Comparison of ENCODE assay signal across 8 mouse cellular contexts in the genomic region with DNA sequence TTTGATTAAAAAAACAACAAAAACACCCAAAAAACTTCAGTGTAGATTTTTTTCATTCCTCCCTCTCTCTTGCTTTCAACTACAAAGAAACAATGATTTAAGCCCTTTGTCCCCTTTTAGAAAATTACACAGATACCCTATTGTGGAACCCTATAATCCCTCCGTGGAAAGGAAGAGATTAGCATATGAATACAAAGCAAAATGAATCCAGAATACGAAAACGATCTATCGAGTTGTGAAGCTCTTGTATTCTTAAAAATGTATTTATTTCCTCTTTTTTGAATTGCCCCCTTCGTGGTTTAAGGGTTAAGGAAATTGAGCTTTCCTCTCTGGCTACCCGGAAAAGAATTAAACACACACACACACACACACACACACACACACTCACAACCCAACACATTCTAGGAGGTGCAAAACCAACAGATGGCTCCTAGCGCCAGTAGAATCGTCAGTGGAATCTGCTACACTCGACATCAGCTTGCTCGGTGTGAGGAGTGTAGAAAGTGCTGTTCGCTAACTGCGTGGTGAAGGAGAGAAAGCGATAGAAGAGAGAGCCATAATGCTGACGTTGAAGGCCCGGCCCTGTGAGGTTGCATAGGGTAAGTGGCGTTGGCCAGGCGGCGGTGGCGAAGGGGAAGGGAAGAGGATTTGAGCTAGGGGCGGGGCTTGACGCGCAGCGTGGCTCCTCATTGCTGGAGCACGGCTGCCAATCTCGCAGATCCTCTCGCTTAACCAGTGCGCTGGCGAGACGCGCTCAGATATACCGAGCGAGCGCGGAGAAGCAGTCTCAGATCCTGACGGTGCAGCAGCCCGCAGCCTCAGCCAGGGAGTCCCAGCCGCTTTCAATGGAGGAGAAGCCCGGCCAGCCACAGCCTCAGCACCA. TPM values are rescaled to one million over a fixed set of nuclear protein-coding genes. Genes with fewer than 3 reads are reported as not detected.
DNase-seq lines count a peak whose midpoint lies in the region; ATAC-seq and TF ChIP-seq lines count a peak whose summit lies in the region.

Gene Nufip2 (plus strand): TSS at position 773 of the 883 bp plus-strand sequence.

- ATAC-seq in common myeloid progenitor, adult 5-6 weeks (replicated peaks; ENCODE audit: low read depth, poor library complexity, severe bottlenecking): peak; percentile 96
- peak; percentile 98 for ATAC-seq in hindbrain, postnatal 0 days
- ATAC-seq in megakaryocyte, adult 5-6 weeks (ENCODE audit: poor library complexity, severe bottlenecking): peak; percentile 96

- no peaks in the 10 kb centered on the region for H3K27me3 ChIP-seq in hindbrain, postnatal 0 days (ENCODE audit: insufficient read depth, low read length)

- peak within 1 kb of the TSS; percentile 100 for H3K27ac ChIP-seq in gastrocnemius, adult 2 months
- peak within 1 kb of the TSS; percentile 99 for H3K27ac ChIP-seq in hindbrain, postnatal 0 days
- H3K27ac ChIP-seq in left cerebral cortex, adult 2 months: peak within 1 kb of the TSS; percentile 95

- H3K4me1 ChIP-seq in hindbrain, postnatal 0 days (ENCODE audit: insufficient read depth, low read length): no peaks in the 10 kb centered on the region

- intact Hi-C loops in gastrocnemius, adult 2 months (cut with DNase I): loop anchor here (5.0 kb wide), 1 partner anchor 117 kb away; no protein-coding TSS in a partner anchor
- intact Hi-C loops in left cerebral cortex, adult 2 months (cut with DNase I): loop anchor here (5.0 kb wide), 1 partner anchor 107 kb away; no protein-coding TSS in a partner anchor

- no peak for TF ChIP-seq CTCF in gastrocnemius, adult 2 months (IDR thresholded peaks at IDR 0.05)
- TF ChIP-seq CTCF in hindbrain, postnatal 0 days (IDR thresholded peaks at IDR 0.05; ENCODE audit: low read depth): peak; percentile 29; the same call in 1 of the 2 replicates
- TF ChIP-seq CTCF in left cerebral cortex, adult 2 months (IDR thresholded peaks at IDR 0.05): no peak

- H3K9ac ChIP-seq in hindbrain, postnatal 0 days (replicated peaks; ENCODE audit: low read length): peak within 1 kb of the TSS; percentile 96

- H3K4me3 ChIP-seq in gastrocnemius, adult 2 months: peak within 1 kb of the TSS; percentile 75
- peak within 1 kb of the TSS; percentile 99 for H3K4me3 ChIP-seq in hindbrain, postnatal 0 days (ENCODE audit: low read length)
- peak within 1 kb of the TSS; percentile 82 for H3K4me3 ChIP-seq in left cerebral cortex, adult 2 months

- H3K9me3 ChIP-seq in hindbrain, postnatal 0 days (ENCODE audit: low read length): no peaks in the 10 kb centered on the region

- DNase-seq in ZHBTc4 (ENCODE audit: low read depth, low spot score): peak; percentile 100
- DNase-seq in gastrocnemius, adult 2 months: peak; percentile 99
- DNase-seq in hindbrain, postnatal 0 days (ENCODE audit: low spot score): peak; percentile 99
- DNase-seq in left cerebral cortex, adult 2 months (ENCODE audit: extremely low spot score in 1 of 2, low spot score in 2 of 2): peak; percentile 99
- DNase-seq in right cerebral cortex, adult 2 months (ENCODE audit: low spot score in 2 of 2): peak; percentile 99 to 100
- peak; percentile 99 for DNase-seq in urinary bladder, postnatal 14 days (ENCODE audit: low spot score)

- H3K4me2 ChIP-seq in hindbrain, postnatal 0 days (ENCODE audit: low read depth, low read length): peak within 1 kb of the TSS; percentile 66

- no peaks in the 10 kb centered on the region for H3K36me3 ChIP-seq in hindbrain, postnatal 0 days (ENCODE audit: insufficient read depth, low read length)

- under 1% methylated on average over 38 of the region's 38 CpGs for WGBS in hindbrain, postnatal 0 days

RNA-seq across cellular contexts. Expression of gene Nufip2, which starts in this region (rescaled TPM):
- 80.2 and 84.7 TPM in 2 replicates for total RNA-seq in common myeloid progenitor, adult 5-6 weeks (2017)
- total RNA-seq in gastrocnemius, adult 2 months (2021): 10 to 100 TPM; 36.9 to 43.8 TPM
- total RNA-seq in hindbrain, postnatal 0 days (2014; rRNA removed): 33.6 and 34.5 TPM in 2 replicates
- 3.8 and 4.3 TPM in 2 replicates for polyA plus RNA-seq in hindbrain, postnatal 0 days (2015; fragmentation: Nextera tagmentation; extraction: Ambion mirVana)
- 10 to 100 TPM; 68.5 to 73.5 TPM for total RNA-seq in left cerebral cortex, adult 2 months (2021)
- total RNA-seq in megakaryocyte, adult 5-6 weeks (2015): 64.0 and 69.6 TPM in 2 replicates
- total RNA-seq in megakaryocyte, adult 5-6 weeks (2017): 75.2 and 90.1 TPM in 2 replicates

Comparison
In these comparisons a context has a peak if more than half of its experiments do, and no peak if none do; other contexts are left out.
1. Peak in every context shown above with its lines: DNase-seq, ATAC-seq, H3K4me3 ChIP-seq and H3K27ac ChIP-seq.